Mouse (Mus musculus): ENCODE measurements at regions not wholly inside any gene's neighbourhood (a gene's known extent, or its start where the extent isn't known, plus 50 kb on each side); places are given as distances from the start of the nearest gene placed in this dataset.

GRCm38 (mm10) chr13:107303878-107304277 lies 282.0 kb upstream of the Kif2a start:
- no peak for DNase-seq (ENCODE audit: low spot score)

DNA sequence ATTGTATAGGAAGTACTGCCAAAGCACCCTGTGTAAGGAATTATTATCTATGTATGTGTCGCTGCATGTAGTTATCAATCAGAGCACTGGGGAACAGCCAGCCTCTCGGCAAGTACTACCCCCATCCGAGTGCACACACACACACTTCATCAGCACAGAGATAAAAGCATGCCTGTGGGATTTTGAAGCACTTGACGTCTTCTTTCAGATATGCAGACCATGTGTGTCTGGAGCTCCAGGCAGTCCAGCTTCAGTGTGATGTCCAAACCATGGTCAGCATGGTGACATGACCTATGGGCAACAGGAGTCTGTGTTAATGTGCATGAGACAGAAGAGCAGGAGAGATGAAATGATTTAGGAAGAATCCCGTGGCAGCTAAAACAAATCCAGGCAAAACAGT lies 281.4 kb upstream of the Kif2a start:
- no peak for DNase-seq (ENCODE audit: low spot score)

DNA sequence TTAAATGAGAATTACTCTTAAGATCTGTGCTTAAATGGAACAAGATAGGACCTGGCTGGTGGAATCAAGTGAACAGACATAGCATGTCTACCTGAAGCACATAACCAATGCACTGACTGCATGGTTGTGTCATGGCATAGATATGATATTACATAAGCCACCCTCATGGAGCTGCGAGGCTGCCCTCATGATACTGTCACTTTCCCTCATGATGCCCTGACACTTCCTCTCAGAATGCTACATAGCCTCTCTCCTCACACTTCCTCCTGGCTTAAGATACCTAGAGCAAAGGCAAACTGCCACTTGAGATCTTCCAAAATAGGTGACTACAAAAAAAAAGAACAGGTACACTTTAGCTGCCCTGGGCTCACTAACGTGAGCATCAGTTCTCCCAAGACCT lies 278.9 kb upstream of the Kif2a start:
- no peak for DNase-seq (ENCODE audit: low spot score)

GRCm38 (mm10) chr13:107264581-107264980 lies 242.7 kb upstream of the Kif2a start:
- DNase-seq (ENCODE audit: low spot score) = peak; percentile 20

GRCm38 (mm10) chr13:107261479-107262050 lies 239.6 kb upstream of the Kif2a start:
- peak; percentile 73 for DNase-seq (ENCODE audit: low spot score)

DNA sequence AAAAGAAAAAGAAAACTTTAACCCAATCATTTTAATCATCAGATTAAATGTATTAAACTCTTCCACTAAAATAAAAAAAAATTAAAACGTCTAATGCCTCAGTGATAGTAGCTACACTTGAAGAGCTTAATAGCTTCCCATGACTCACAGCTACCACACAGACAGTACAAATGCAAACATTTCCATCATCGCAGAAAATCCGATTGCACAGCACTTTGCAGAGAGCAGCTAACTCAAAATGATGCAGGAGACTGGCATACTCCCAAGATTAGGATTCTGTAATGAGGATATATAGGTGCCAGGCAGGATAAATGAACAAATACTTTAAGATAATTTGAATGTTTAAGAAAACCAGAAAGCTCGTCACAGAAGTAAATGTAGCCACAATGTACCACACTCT lies 238.3 kb upstream of the Kif2a start:
- DNase-seq (ENCODE audit: low spot score) = no peak

DNA sequence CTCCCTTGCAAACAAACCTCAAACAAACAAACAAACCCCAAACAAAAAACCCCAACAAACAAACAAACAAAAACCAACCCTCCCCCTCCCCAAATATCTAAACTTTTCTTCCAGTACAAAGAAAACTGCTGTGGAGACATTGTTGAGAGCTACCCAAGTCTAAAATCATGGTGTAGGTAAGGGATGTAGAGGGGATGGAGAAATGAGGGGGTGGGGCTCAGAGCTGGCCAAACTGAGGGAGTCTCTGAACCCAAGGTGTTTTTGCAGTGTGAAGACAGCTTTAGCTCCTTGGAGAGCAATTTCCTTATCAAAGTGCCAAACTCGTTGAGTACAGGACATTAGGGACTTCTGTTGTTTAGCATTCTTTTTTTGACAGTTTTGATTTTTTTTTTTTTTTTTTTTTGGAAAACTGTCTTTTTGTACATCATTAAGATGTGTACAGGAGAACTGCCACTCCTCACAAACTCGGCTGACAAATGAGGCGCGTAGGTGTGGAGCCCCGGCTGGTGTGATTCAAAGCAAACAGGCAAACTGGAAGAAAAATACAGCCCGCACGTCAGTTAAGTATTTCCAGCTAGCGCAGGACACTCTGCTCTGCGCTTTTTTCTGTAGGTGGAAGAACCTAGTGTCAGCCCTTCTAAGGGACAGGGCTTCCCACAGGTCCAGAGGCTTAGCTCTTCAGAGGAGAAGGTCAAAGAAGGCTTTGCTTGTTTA lies 226.0 kb upstream of the Kif2a start:
- no peak for DNase-seq (ENCODE audit: low spot score)

DNA sequence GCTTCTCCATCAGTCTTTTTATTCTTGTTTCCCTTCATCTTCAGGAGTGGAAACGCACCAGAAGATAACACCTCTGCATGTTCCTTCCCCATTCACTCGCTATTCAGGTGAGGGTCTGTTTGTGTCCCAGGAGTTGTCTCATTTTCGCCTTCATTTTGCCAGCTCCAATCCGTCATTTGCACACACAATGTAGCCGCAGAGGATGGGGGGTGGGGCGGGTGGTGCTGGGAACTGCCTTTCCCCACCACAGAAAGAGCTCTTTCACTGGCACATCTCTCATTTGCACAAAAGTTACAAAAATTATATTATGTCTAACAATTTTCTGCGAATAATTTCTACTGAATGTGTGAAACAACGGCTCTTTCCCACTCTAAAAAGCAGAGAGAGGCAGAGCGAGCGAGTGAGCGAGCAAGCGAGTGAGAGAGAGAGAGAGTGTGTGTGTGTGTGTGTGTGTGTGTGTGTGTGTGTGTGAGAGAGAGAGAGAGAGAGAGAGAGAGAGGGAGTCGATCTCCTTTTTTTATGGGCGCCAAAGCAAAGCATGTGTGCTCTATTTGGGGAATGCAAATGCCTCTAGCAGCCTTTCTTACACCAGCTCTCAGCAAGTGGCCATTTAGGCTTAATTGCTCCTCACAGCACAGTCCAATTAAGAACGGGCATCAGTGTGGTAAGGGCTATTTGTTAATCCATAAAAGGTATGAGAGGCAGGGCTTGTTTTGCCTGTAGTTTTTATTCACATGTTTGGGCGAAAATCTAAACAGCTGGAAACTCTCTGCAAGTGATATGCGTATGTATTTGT lies 225.2 kb upstream of the Kif2a start:
- DNase-seq (ENCODE audit: low spot score) = peak; percentile 63

DNA sequence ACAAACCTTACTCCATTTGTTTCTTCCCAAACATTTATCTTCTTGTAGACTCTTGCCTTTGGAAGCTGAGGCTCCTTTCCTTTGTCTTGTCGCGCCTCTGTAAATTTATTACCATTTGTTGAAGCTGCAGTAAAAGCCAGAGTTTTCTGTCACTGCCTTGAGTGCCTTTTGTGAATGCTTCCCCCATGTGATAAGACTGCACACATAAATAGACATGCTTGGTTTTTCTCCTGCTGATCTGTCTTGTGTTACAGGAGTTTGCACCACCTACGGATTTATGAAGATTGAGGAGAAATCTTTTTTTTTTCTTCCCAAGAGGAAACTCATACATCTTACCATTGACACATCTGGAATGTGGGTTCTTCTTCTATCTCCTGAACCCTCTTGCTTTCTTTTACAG lies 222.2 kb upstream of the Kif2a start:
- DNase-seq (ENCODE audit: low spot score) = no peak

GRCm38 (mm10) chr13:107239035-107239387 lies 217.1 kb upstream of the Kif2a start:
- DNase-seq (ENCODE audit: low spot score) = no peak

- DNase-seq (ENCODE audit: low spot score) = no peak
Measured at GRCm38 (mm10) chr13:107238364-107239034, 216.6 kb upstream of the Kif2a start.

DNA sequence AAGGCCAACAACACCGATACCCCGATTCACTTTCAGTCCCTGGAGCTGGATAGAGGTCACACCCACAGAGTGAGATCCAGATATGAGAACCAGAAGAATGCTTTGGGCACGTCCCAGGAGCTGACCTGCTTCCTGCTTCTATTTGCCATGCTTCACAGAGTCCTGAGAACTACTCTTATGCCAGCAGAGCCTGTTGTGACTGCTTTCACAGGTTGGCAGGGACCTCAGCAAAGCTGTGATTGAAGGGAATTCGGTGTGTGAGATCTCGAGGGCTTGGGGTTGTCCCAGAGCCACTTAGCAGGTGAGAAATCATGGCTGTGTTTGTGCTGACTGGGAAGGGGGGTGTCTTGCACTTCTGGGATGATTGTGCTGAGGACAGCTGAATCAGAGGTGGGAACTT lies 197.5 kb upstream of the Kif2a start:
- DNase-seq (ENCODE audit: low spot score) = no peak

GRCm38 (mm10) chr13:107218351-107218750 lies 196.4 kb upstream of the Kif2a start:
- no peak for DNase-seq (ENCODE audit: low spot score)

- no peak for DNase-seq (ENCODE audit: low spot score)
Measured at GRCm38 (mm10) chr13:107217825-107218224, 195.9 kb upstream of the Kif2a start.

DNA sequence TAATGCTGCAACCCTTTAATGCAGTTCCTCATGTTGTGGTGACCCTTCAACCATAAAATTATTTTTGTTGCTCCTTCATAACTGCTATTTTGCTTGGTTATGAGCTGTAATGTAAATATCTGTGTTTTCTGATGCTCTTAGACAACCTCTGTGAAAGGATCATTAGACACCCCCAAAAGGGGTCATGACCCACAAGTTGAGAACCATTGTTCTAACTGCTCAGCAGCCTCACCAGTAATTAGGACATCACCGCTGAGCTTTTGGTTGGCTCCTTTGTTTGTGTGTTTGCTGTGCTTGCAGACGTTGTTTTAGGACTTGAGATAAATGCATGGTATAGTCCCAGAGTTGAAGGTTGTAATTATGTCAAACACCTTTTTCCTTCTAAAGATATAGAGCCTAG lies 191.4 kb upstream of the Kif2a start:
- DNase-seq (ENCODE audit: low spot score) = peak; percentile 74

DNA sequence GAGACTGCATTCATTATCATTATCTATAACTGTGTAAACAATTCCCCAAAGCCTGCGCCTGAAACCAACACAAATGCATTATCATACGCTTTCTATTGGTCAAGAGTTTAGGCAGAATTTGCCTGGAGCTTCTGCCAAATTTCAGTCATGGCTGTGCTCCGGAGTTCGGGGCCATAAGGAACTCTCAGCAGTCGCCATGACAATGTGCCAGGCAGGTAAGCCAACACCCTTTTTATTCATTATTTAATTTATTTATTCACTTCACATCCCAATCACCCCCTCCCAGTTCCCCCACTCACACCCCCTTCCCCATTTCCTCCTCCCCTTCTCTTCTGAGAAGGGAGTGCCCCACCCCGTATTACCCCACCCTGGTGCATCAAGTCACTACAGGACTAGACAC lies 188.8 kb upstream of the Kif2a start:
- DNase-seq (ENCODE audit: low spot score) = no peak

- DNase-seq (ENCODE audit: low spot score) = peak; percentile 79
Measured at GRCm38 (mm10) chr13:107207354-107208181, 185.6 kb upstream of the Kif2a start.

- DNase-seq (ENCODE audit: low spot score) = no peak
Measured at GRCm38 (mm10) chr13:107199875-107200274, 177.9 kb upstream of the Kif2a start.

GRCm38 (mm10) chr13:107193426-107193825 lies 171.5 kb upstream of the Kif2a start:
- DNase-seq (ENCODE audit: low spot score) = no peak

- no peak for DNase-seq (ENCODE audit: low spot score)
Measured at GRCm38 (mm10) chr13:107187258-107187878, 165.4 kb upstream of the Kif2a start.

DNA sequence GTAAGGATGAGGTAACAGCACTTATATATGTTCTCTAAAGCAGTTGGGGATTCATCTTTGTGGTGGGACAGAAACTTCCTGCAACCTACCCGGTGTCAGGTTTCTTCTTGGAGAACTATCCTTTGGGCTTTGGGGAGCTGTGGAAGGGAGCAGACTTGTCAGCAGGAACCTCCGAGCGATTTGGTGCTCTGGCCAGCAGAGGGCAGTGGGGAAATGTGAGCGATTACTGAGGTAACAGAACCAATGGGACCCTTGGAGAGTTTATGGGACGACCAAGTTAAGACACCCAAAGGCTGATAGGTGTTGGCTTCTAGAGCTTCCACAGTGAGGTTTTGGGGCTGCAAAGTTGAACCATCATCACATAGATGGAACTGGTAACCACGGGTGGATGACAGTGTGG lies 160.6 kb upstream of the Kif2a start:
- DNase-seq (ENCODE audit: low spot score) = peak; percentile 79
